ENCODE assay signal across 24 mouse cellular contexts in the genomic region with DNA sequence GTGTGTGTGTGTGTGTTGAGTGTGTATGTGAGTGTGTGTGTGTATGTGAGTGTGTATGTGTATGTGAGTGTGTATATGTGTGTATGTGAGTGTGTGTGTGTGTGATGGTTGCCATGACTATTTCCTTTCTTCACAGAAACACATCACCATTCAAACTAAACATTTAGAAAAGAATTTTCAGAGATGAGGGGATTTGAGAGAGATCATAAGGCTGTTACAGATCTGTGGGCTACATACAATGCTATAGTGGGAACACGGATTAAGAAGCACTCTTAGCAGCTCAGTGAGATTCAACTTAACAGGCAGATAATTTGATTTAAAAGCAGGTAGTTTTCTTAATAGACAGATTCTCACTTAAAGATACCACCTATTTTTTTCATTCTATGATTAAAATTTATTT.
A peak's percentile ranks its signal among the peaks of the same experiment; 100 is the strongest.
DNase-seq lines count a peak whose midpoint lies in the region; ATAC-seq and TF ChIP-seq lines count a peak whose summit lies in the region.
"Had no signal": no experiment of that assay in that cellular context is flagged by ENCODE, and none has a peak within 500 bp of the region (broad histone marks: within the 10 kb centered on the region; RNA-seq: fewer than 3 reads in every experiment).

No protein-coding gene starts in this region.

- no peaks in the 10 kb centered on the region for H3K9me3 ChIP-seq in forebrain, embryonic 14.5 days (replicated peaks; ENCODE audit: control insufficient read depth, low read length)
- no peaks in the 10 kb centered on the region for H3K9me3 ChIP-seq in forebrain, embryonic 12.5 days
- no peaks in the 10 kb centered on the region for H3K9me3 ChIP-seq in lung, embryonic 14.5 days (ENCODE audit: low read depth, low read length)
- H3K9me3 ChIP-seq: embryonic facial prominence, embryonic 10.5 days; embryonic facial prominence, embryonic 13.5 days; G1E; hindbrain, embryonic 12.5 days; hindbrain, embryonic 15.5 days had no signal

- no peak for TF ChIP-seq POLR2A in brain, embryonic 14.5 days (IDR thresholded peaks at IDR 0.05; ENCODE audit: borderline replicate concordance, extremely low read depth, insufficient read depth, insufficient read length, poor library complexity, severe bottlenecking)
- TF ChIP-seq POLR2A in myocyte (IDR thresholded peaks at IDR 0.05; ENCODE audit: insufficient read length, low read depth): no peak

- no peaks in the 10 kb centered on the region for H3K4me1 ChIP-seq in forebrain, embryonic 14.5 days (ENCODE audit: control insufficient read depth, insufficient read depth, low read length)
- no peaks in the 10 kb centered on the region for H3K4me1 ChIP-seq in forebrain, embryonic 12.5 days
- no peaks in the 10 kb centered on the region; the same call in 1 of the 2 replicates for H3K4me1 ChIP-seq in lung, embryonic 14.5 days (ENCODE audit: insufficient read depth)
- H3K4me1 ChIP-seq: hindbrain, embryonic 12.5 days; hindbrain, embryonic 15.5 days had no signal

- WGBS in forebrain, embryonic 14.5 days: 88% methylated on average over 1 of the region's 1 CpGs
- 83% methylated on average over 1 of the region's 1 CpGs for WGBS in forebrain, embryonic 12.5 days
- WGBS in lung, embryonic 14.5 days: 45% methylated on average over 1 of the region's 1 CpGs

- H3K79me2 ChIP-seq in myocyte (ENCODE audit: control insufficient read depth, insufficient read depth): no peaks in the 10 kb centered on the region

- H3K9ac ChIP-seq in forebrain, embryonic 14.5 days (ENCODE audit: low read length): no peak overlapping the region
- H3K9ac ChIP-seq in forebrain, embryonic 12.5 days: no peak overlapping the region
- no peak overlapping the region for H3K9ac ChIP-seq in lung, embryonic 14.5 days
- H3K9ac ChIP-seq: embryonic facial prominence, embryonic 13.5 days; hindbrain, embryonic 12.5 days; hindbrain, embryonic 15.5 days had no signal

- ATAC-seq in forebrain, embryonic 14.5 days: peak; percentile 12; the same call in 1 of the 2 replicates
- ATAC-seq in forebrain, embryonic 12.5 days (ENCODE audit: low FRiP score): no peak
- peak; percentile 66; the same call in 1 of the 2 replicates for ATAC-seq in lung, embryonic 14.5 days (ENCODE audit: insufficient read depth)
- ATAC-seq: Patski had no signal

- H3ac ChIP-seq in myocyte (ENCODE audit: control insufficient read depth, insufficient read length): no peak overlapping the region

- H3K27me3 ChIP-seq in forebrain, embryonic 14.5 days (replicated peaks; ENCODE audit: control insufficient read depth, insufficient read depth, low read length): no peaks in the 10 kb centered on the region
- H3K27me3 ChIP-seq in forebrain, embryonic 12.5 days: no peaks in the 10 kb centered on the region
- H3K27me3 ChIP-seq in lung, embryonic 14.5 days (ENCODE audit: insufficient read depth, low read length): no peaks in the 10 kb centered on the region
- H3K27me3 ChIP-seq in myocyte (ENCODE audit: control insufficient read depth, insufficient read depth, insufficient read length): no peaks in the 10 kb centered on the region
- H3K27me3 ChIP-seq: CH12.LX; embryonic facial prominence, embryonic 13.5 days; hindbrain, embryonic 12.5 days; hindbrain, embryonic 15.5 days; Patski had no signal

- H3K27ac ChIP-seq in forebrain, embryonic 14.5 days (ENCODE audit: low read depth, low read length): no peak overlapping the region
- H3K27ac ChIP-seq in forebrain, embryonic 12.5 days: no peak overlapping the region
- H3K27ac ChIP-seq in lung, embryonic 14.5 days (ENCODE audit: low read depth): no peak overlapping the region
- H3K27ac ChIP-seq: embryonic facial prominence, embryonic 10.5 days; hindbrain, embryonic 12.5 days; hindbrain, embryonic 15.5 days had no signal

- H3K4me2 ChIP-seq in forebrain, embryonic 14.5 days (ENCODE audit: low read length): no peak overlapping the region
- no peak overlapping the region for H3K4me2 ChIP-seq in forebrain, embryonic 12.5 days
- no peak overlapping the region for H3K4me2 ChIP-seq in lung, embryonic 14.5 days
- peak overlapping the region; percentile 62 for H3K4me2 ChIP-seq in myocyte (ENCODE audit: low read depth)
- H3K4me2 ChIP-seq: embryonic facial prominence, embryonic 13.5 days; heart, embryonic 11.5 days; hindbrain, embryonic 12.5 days; hindbrain, embryonic 15.5 days had no signal

- no peak overlapping the region for H3K4me3 ChIP-seq in forebrain, embryonic 14.5 days (ENCODE audit: low read depth, low read length)
- no peak overlapping the region for H3K4me3 ChIP-seq in forebrain, embryonic 12.5 days (replicated peaks)
- no peak overlapping the region for H3K4me3 ChIP-seq in lung, embryonic 14.5 days (ENCODE audit: low read depth, low read length)
- H3K4me3 ChIP-seq in myocyte: no peak overlapping the region
- H3K4me3 ChIP-seq: embryonic facial prominence, embryonic 10.5 days; embryonic facial prominence, embryonic 13.5 days; hindbrain, embryonic 12.5 days; hindbrain, embryonic 15.5 days had no signal

- no peaks in the 10 kb centered on the region for H3K36me3 ChIP-seq in forebrain, embryonic 14.5 days (ENCODE audit: control insufficient read depth, insufficient read depth, low read length)
- H3K36me3 ChIP-seq in forebrain, embryonic 12.5 days (replicated peaks): no peaks in the 10 kb centered on the region
- no peaks in the 10 kb centered on the region for H3K36me3 ChIP-seq in lung, embryonic 14.5 days (ENCODE audit: insufficient read depth)
- no peaks in the 10 kb centered on the region for H3K36me3 ChIP-seq in myocyte (ENCODE audit: control insufficient read depth, insufficient read depth)
- H3K36me3 ChIP-seq: embryonic facial prominence, embryonic 10.5 days; embryonic facial prominence, embryonic 13.5 days; G1E; hindbrain, embryonic 12.5 days; hindbrain, embryonic 15.5 days had no signal

- DNase-seq in forebrain, embryonic 14.5 days (ENCODE audit: low spot score): no peak
- DNase-seq in lung, embryonic 14.5 days: peak; percentile 40
- DNase-seq in lung, postnatal 25 days (ENCODE audit: low spot score): no peak
- peak; percentile 8 for DNase-seq in brain, embryonic 14.5 days (ENCODE audit: low read depth)
- DNase-seq in cerebellum, postnatal 14 days: no peak
- DNase-seq: adrenal gland, postnatal 10 days; adrenal gland, postnatal 36 days; B cell, adult 2 months; cerebellum, adult 11 months; cerebellum, adult 2 months; cerebellum, adult 9-11 months; cerebellum, postnatal 36 days; embryo, embryonic 11 days; gastrocnemius, postnatal 14 days had no signal

- no peak for TF ChIP-seq CTCF in lung, embryonic 14.5 days (IDR thresholded peaks at IDR 0.05; ENCODE audit: low read depth)
- TF ChIP-seq CTCF in brain, embryonic 14.5 days (IDR thresholded peaks at IDR 0.05; ENCODE audit: borderline replicate concordance, extremely low read depth, insufficient read depth, insufficient read length): no peak

TF ChIP-seq in myocyte, 11 proteins besides CTCF, POLR2A, EP300 and RAD21:
- TF ChIP-seq MYOG (IDR thresholded peaks at IDR 0.05; ENCODE audit: control insufficient read depth in 1 of 3, insufficient read depth in 1 of 3, insufficient read length in 2 of 3, low read depth in 2 of 3) (no peak), MAX (IDR thresholded peaks at IDR 0.05; ENCODE audit: low read depth) (no peak), CEBPB (IDR thresholded peaks at IDR 0.05; ENCODE audit: insufficient read depth, poor library complexity, severe bottlenecking) (no peak), E2F4 (IDR thresholded peaks at IDR 0.05; ENCODE audit: insufficient read depth) (no peak), SRF (IDR thresholded peaks at IDR 0.05; ENCODE audit: control insufficient read depth, insufficient read length, low read depth) (no peak), MYOD1 (IDR thresholded peaks at IDR 0.05; ENCODE audit: control insufficient read depth in 1 of 3, insufficient read length in 2 of 3, low read depth in 2 of 3) (no peak), POLR2AphosphoS2 (IDR thresholded peaks at IDR 0.05; ENCODE audit: insufficient read length, low read depth) (no peak), TCF3 (IDR thresholded peaks at IDR 0.05; ENCODE audit: insufficient read length, low read depth) (no peak), USF1 (IDR thresholded peaks at IDR 0.05; ENCODE audit: low read depth) (no peak), REST (IDR thresholded peaks at IDR 0.05; ENCODE audit: insufficient read depth, insufficient read length) (no peak), TCF12 (IDR thresholded peaks at IDR 0.05; ENCODE audit: insufficient read depth, poor library complexity, severe bottlenecking) (no peak)

Comparison
In these comparisons a context has a peak if more than half of its experiments do, and no peak if none do; other contexts are left out.
1. DNase-seq: peak in lung, embryonic 14.5 days (single experiment) and brain, embryonic 14.5 days (single experiment); none in forebrain, embryonic 14.5 days (single experiment), lung, postnatal 25 days (single experiment) and cerebellum, postnatal 14 days (0 of 2).